Mouse (Mus musculus) NIH3T3 (cell line): Measurements from ENCODE around the gene Kansl1.
A peak's percentile ranks its signal among the peaks of the same experiment; 100 is the strongest.

ENCODE experiments used
- DNase-seq: peaks from one replicate; pipeline ENCODE4 v3.0.0-alpha.2; 2012; ENCODE audit warnings: low read depth

The Kansl1 gene

DNA sequence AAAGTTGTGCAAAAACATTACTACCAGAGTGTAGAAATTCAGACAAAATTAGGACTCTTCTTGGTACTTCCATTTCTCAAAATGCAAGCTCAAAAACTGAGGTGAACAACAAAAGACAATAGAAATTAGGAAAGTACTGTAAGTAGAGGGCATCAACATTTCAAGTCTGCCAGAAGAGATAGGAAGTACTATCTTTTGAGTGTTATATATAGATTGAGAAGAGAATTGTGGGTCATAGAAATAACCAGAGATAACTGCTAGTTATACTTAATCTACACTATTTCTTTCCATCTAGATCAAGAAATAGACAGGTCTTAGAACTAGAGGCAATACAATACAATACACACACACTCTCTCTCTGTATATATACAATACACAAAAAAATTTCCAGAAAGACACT, 30.2 kb downstream of the Kansl1 start:
- DNase-seq: no peak

GRCm38 (mm10) chr11:104436394-104436954, 32.2 kb downstream of the Kansl1 start:
- no peak for DNase-seq

- DNase-seq: no peak
These were observed 32.9 kb downstream of the Kansl1 start for GRCm38 (mm10) chr11:104435753-104436152.

DNA sequence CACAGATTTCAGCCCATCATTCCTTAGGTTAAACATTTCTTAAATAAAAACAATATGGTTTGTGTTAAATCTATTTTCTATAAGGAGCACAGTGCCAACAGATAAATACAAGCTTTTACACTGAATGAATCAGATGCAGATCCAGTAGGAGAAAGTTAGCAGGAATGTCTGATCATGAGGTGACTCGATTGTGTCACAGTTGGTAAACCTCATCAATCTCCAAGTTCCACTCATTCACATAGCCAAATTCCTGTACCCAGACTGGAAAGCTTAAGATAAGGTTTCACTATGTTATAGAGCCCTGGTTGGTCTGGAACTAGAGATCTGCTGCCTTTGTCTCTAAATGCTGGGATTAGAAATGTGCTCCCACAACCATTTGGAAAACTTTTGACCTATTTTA, 33.5 kb downstream of the Kansl1 start:
- peak; percentile 52 for DNase-seq

- no peak for DNase-seq
These were observed 36.4 kb downstream of the Kansl1 start for GRCm38 (mm10) chr11:104432251-104432650.

DNA sequence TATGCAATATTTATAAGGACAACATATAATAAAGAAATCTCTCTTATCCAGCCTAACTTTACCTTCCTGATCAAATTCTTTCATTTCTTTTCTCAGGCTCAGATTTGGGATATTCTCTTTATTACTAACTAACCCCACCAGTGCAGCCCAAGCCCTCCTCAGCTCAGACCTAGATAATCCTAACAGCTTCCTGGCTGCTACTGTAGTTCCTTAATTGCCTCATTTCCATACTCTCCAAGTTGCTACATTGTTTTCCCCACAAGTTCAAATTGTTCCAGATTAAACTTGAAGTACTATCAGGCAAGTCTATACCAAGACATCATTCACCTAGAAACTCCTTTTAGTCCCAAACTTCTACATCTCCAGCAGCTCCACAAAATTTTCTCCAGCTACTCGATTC, 36.9 kb downstream of the Kansl1 start:
- no peak for DNase-seq

GRCm38 (mm10) chr11:104424727-104425416, 43.8 kb downstream of the Kansl1 start:
- no peak for DNase-seq

DNA sequence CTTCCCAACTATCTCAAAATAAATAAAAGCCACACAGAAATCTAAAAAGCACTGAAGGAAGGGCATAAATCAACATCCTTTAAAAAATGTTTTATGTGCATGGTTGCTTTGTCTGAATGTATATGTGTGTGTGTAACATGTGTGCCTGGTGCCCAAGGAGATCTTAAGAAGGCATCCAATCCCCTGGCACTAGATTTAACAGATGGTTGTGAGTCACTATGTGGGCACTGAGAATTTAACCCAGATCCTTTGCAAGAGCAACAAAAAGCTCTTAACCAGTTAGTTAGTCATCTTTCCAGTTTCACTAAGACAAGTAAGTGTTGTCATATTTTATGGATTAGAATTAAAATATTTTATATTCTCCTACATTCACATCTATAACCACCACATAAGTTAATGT, 56.4 kb downstream of the Kansl1 start:
- peak; percentile 30 for DNase-seq

DNA sequence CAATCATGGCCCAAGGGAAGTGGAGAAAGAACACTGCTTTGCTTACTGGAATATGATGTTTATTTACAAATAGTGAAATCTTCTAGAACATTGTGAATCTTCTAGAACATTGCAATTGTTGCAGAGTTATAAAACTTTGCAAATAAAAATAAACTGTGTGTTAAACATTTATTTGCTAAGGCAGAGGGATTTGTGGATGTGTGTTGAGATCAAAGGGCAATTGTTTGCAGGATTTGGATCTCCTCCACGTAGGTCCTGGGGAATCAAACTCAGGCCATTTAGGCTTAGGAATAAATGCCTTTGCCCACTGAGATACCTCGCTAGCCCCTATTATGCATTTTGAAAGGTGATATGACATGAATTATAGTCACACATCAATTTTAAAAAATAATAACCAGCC, 61.3 kb downstream of the Kansl1 start:
- no peak for DNase-seq

GRCm38 (mm10) chr11:104400961-104401360, 67.7 kb downstream of the Kansl1 start:
- no peak for DNase-seq

- DNase-seq: peak; percentile 52
These were observed 69.0 kb downstream of the Kansl1 start for GRCm38 (mm10) chr11:104399459-104400216.

GRCm38 (mm10) chr11:104395648-104396047, 73.0 kb downstream of the Kansl1 start:
- DNase-seq: no peak

GRCm38 (mm10) chr11:104393196-104393595, 75.5 kb downstream of the Kansl1 start:
- DNase-seq: peak; percentile 24

- no peak for DNase-seq
These were observed 76.5 kb downstream of the Kansl1 start for GRCm38 (mm10) chr11:104392153-104392552.

GRCm38 (mm10) chr11:104387284-104387683, 81.4 kb downstream of the Kansl1 start:
- DNase-seq: no peak

GRCm38 (mm10) chr11:104386595-104386994, 82.1 kb downstream of the Kansl1 start:
- no peak for DNase-seq

GRCm38 (mm10) chr11:104383167-104383810, 85.4 kb downstream of the Kansl1 start:
- peak; percentile 34 for DNase-seq

GRCm38 (mm10) chr11:104381887-104382286, 86.8 kb downstream of the Kansl1 start:
- DNase-seq: no peak

DNA sequence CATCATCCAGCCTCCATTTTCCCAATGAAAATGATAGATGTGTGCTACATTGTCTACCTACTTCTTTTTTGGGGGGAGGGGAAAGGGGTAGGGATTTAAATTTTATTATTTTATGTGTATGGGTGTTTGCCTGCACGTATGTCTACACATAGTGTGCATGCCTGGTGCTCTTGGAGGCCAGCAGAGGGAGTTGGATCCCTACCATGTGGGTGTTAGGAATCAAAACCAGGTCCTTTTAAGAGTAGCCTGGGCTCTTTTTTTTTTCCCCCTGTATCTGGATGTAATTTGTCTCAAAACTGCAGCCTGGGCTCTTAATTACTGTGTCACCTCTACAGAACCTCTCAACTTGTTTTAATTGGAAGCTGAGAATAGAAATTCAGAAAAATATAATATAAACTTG, 89.0 kb downstream of the Kansl1 start:
- DNase-seq: peak; percentile 47

GRCm38 (mm10) chr11:104376291-104376690, 92.4 kb downstream of the Kansl1 start:
- DNase-seq: no peak

DNA sequence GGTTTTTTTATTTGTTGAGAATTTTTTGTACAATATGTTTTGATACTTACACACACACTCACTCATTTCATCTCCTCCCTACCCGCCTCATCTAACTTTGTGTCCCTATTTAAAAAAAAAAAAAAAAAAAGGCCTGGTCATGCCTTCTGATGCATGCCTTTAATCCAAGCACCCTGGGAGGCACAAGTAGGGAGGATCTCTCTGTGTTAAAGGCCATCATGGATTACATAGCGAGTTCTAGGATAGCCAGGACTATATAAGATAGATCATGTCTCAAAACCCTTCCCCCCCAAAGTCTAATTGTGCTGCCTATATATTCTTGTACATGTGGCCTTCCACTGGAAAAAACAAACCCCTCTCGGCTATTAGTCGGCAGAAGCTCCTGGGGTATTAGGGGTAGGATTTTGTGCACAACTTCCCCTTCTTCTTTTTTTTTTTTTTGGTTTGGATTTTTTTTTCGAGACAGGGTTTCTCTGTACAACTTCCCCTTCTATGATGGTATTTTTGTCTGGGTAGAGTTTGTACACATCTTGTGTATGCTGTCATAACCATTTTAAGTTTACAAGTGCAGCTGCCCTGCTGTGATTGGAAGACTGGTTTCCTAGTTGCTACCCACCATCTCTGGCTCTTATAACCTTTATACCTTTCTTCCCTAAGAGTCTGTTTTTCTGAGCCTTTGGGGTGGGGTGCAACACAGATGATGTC, 101.0 kb downstream of the Kansl1 start:
- DNase-seq: no peak
